Mouse (Mus musculus): ENCODE data around the gene Slc4a11. TPM values are rescaled to one million over a fixed set of nuclear protein-coding genes. Genes with fewer than 3 reads are reported as not detected.

The Slc4a11 gene
- polyA plus RNA-seq, 1 experiment from 2014 or later: 0.14 TPM

- H3K4me1 ChIP-seq (replicated peaks): peaks cover 10% of the 10 kb centered on the region; the same call in 1 of the 2 replicates
- ATAC-seq (ENCODE audit: low read depth): no peak
- no peaks in the 10 kb centered on the region for H3K27me3 ChIP-seq
- WGBS (ENCODE audit: insufficient replicate concordance): 26% methylated on average over 10 of the region's 10 CpGs
- H3K27ac ChIP-seq: peak overlapping the region; percentile 63
- no peak for DNase-seq
- H3K36me3 ChIP-seq: no peaks in the 10 kb centered on the region
- H3K4me2 ChIP-seq: no peak overlapping the region
- H3K9me3 ChIP-seq (replicated peaks): no peaks in the 10 kb centered on the region
- H3K9ac ChIP-seq: no peak overlapping the region
- no peak overlapping the region for H3K4me3 ChIP-seq (replicated peaks)
Measured at GRCm38 (mm10) chr2:130707057-130707456, 9.7 kb upstream of the Slc4a11 start.

- Histone ChIP-seq H3K4me1 (replicated peaks) (peaks cover 10% of the 10 kb centered on the region; the same call in 1 of the 2 replicates), H3K9ac (no peak overlapping the region), H3K27me3 (no peaks in the 10 kb centered on the region), H3K36me3 (no peaks in the 10 kb centered on the region), H3K4me3 (replicated peaks) (no peak overlapping the region), H3K4me2 (no peak overlapping the region), H3K27ac (peak overlapping the region; percentile 63), H3K9me3 (replicated peaks) (no peaks in the 10 kb centered on the region)
- WGBS (ENCODE audit: insufficient replicate concordance): 69% methylated on average over 4 of the region's 4 CpGs
- no peak for ATAC-seq (ENCODE audit: low read depth)
- no peak for DNase-seq
Measured at GRCm38 (mm10) chr2:130706602-130707001, 9.3 kb upstream of the Slc4a11 start.

DNA sequence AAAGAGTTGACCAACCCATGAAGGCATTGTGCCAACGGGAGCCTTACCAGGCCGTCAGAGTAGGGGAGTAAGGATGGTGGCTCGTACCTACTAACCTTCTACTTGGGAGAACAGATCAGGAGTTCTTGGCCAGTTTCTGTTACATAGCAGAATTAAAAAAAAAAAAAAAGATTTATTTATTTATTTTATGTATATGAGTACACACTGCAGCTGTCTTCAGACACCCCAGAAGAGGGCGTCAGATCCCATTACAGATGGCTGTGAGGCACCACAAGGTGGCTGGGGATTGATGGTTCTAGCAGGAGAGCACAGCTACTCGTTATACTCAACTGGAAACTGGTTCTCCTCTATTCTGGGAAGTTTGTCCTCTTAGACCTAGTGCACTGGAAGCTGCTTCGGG, 7.9 kb upstream of the Slc4a11 start:
- no peak overlapping the region for H3K9ac ChIP-seq
- DNase-seq (no peak), ATAC-seq (ENCODE audit: low read depth) (no peak)
- no peak overlapping the region for H3K4me2 ChIP-seq
- WGBS (ENCODE audit: insufficient replicate concordance): 59% methylated on average over 6 of the region's 6 CpGs
- H3K4me3 ChIP-seq (replicated peaks): no peak overlapping the region
- H3K36me3 ChIP-seq: no peaks in the 10 kb centered on the region
- H3K27me3 ChIP-seq: peaks cover 2% of the 10 kb centered on the region
- H3K27ac ChIP-seq: no peak overlapping the region
- H3K9me3 ChIP-seq (replicated peaks): no peaks in the 10 kb centered on the region
- H3K4me1 ChIP-seq (replicated peaks): peaks cover 10% of the 10 kb centered on the region; the same call in 1 of the 2 replicates

DNA sequence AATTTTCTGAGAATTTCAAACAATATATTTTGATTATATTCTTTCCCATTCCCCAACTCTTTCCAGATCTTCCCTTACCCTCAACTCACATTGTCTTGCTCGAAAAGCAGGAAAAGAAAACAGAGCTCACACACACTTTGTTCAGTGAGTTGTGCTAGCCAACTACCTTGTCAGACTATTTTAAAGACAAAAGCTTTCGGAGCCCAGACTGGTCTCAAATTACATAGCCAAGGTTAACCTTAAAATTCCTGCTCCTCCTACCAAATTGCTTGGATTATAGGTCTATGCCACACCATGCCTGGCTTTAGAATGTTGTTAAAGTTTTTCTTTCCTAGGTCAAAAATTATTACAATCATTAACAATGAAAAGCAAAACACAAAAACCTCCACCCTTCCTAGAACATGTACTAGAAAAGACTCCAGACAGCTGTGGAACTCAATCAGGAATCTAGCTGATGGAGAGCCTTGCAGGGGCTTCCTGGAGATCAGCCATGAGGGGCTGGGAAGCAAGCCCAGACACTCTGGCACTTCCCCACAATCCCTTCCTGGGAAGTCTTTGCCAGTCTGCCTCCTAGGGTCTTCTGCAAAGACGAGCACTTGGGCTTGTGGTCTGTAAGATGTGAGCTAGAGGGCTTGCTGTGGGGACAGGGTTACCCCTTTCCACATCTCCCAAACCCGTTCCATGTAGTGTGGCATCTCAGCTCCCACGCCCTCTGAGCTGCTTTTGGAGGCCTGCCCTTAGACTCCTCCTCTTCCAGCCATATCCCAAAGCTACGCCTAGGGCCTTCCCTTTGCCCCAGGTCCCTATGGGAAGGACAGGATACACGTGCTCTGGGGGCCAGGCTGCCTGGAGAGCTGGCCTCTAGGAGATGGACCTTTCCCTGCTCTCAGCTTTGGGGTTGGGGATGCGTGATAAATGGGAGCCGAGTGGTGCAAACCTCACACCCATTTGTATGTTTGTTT, 7.0 kb upstream of the Slc4a11 start:
- peaks cover 10% of the 10 kb centered on the region for H3K27me3 ChIP-seq
- WGBS (ENCODE audit: insufficient replicate concordance): 57% methylated on average over 9 of the region's 9 CpGs
- no peak for ATAC-seq (ENCODE audit: low read depth)

GRCm38 (mm10) chr2:130697821-130698266, 525 bp upstream of the Slc4a11 start:
- Histone ChIP-seq H3K36me3 (no peaks in the 10 kb centered on the region), H3K4me2 (peak overlapping the region; percentile 86), H3K9ac (no peak overlapping the region), H3K4me1 (replicated peaks) (peaks cover 16% of the 10 kb centered on the region), H3K4me3 (replicated peaks) (peak overlapping the region; percentile 61), H3K27ac (no peak overlapping the region), H3K9me3 (replicated peaks) (no peaks in the 10 kb centered on the region), H3K27me3 (peaks cover 54% of the 10 kb centered on the region)
- 17% methylated on average over 14 of the region's 14 CpGs for WGBS (ENCODE audit: insufficient replicate concordance)
- ATAC-seq (ENCODE audit: low read depth) (no peak), DNase-seq (no peak)

More for the DNA sequence above, 7.0 kb upstream of the Slc4a11 start:
- Histone ChIP-seq H3K4me1 (replicated peaks) (peaks cover 10% of the 10 kb centered on the region; the same call in 1 of the 2 replicates), H3K36me3 (no peaks in the 10 kb centered on the region), H3K4me3 (replicated peaks) (no peak overlapping the region), H3K27ac (no peak overlapping the region), H3K9ac (no peak overlapping the region), H3K4me2 (no peak overlapping the region), H3K9me3 (replicated peaks) (no peaks in the 10 kb centered on the region)
- DNase-seq: no peak

DNA sequence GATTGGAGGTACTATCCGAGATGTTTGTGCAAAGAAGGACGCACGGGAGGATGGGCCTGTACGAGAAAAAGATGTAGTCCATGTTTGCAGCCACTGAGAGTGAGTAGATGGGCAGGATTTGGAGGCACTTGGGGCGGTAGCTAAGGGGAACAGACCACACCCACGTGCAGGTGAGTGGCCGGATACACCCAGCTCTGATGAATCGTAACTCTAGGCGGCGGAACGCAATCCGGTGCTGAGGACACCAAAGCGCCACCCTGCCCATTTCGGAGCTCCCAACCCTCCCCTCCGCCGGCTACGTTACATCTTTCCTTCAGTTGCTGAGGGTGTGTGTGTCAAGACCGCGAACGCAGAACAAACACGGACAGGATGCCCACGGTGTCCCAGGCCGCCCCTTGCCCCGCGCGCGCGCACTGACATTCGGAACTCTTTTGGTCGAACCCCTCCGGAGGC, 593 bp downstream of the Slc4a11 start:
- DNase-seq: no peak
- WGBS (ENCODE audit: insufficient replicate concordance): 2% methylated on average over 31 of the region's 31 CpGs
- peaks cover 54% of the 10 kb centered on the region for H3K27me3 ChIP-seq
- H3K4me2 ChIP-seq: peak overlapping the region; percentile 86
- no peaks in the 10 kb centered on the region for H3K36me3 ChIP-seq
- H3K4me1 ChIP-seq (replicated peaks): peaks cover 16% of the 10 kb centered on the region
- H3K9ac ChIP-seq: peak overlapping the region; percentile 26; the same call in 1 of the 2 replicates
- H3K9me3 ChIP-seq (replicated peaks): no peaks in the 10 kb centered on the region
- H3K27ac ChIP-seq: no peak overlapping the region
- H3K4me3 ChIP-seq (replicated peaks): peak overlapping the region; percentile 61
- ATAC-seq (ENCODE audit: low read depth): no peak

DNA sequence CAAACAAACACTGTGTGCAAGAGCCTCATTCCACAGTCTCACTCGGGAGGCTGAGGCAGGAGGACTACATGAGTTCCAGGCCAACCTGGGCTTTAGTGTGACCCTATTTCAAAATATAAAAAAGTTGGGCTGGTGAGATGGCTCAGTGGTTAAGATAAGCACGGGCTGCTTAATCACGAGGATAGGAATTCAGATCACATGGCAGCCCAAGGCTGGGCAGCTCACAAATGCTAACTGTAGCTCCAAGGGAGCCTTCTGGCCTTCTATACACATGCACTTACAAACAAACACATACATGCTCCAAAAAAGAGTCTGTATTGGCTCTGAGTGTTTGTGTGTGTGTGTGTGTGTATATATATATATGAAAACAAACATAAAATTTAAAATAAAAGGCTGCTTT, 3.8 kb downstream of the Slc4a11 start:
- Histone ChIP-seq H3K27me3 (peaks cover 40% of the 10 kb centered on the region), H3K4me2 (no peak overlapping the region), H3K4me1 (replicated peaks) (peaks cover 16% of the 10 kb centered on the region), H3K9ac (no peak overlapping the region), H3K36me3 (no peaks in the 10 kb centered on the region), H3K27ac (no peak overlapping the region), H3K9me3 (replicated peaks) (no peaks in the 10 kb centered on the region), H3K4me3 (replicated peaks) (no peak overlapping the region)
- DNase-seq (no peak), ATAC-seq (ENCODE audit: low read depth) (no peak)
- WGBS (ENCODE audit: insufficient replicate concordance): 34% methylated on average over 3 of the region's 3 CpGs

DNA sequence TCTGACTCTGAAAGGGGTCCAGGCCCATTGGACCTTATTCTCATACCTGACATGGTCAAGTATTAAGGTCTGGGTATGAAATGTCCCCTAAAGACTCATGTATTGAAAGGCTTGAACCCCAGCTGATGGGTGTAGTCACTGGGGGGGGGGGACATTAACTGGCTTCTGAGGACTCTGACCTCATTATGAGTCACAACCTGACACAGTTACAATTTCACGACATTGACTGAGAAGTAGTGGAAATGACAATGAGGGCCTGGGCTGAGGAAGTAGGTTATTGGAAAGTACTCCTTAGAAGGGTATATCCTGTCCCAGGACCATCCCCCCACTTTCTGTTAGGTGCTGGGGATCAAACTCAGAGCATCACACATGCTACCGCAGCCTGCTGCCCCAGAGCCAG, 8.3 kb downstream of the Slc4a11 start:
- no peak overlapping the region for H3K27ac ChIP-seq
- no peak overlapping the region for H3K4me3 ChIP-seq (replicated peaks)
- no peak for ATAC-seq (ENCODE audit: low read depth)
- peaks cover 11% of the 10 kb centered on the region; the same call in 1 of the 2 replicates for H3K36me3 ChIP-seq
- no peak overlapping the region for H3K4me2 ChIP-seq
- WGBS (ENCODE audit: insufficient replicate concordance): 42% methylated on average over 2 of the region's 2 CpGs
- no peak overlapping the region for H3K9ac ChIP-seq
- no peaks in the 10 kb centered on the region for H3K9me3 ChIP-seq (replicated peaks)
- no peak for DNase-seq
- H3K27me3 ChIP-seq: 0 out of 2 replicates have a peak, but pooled peaks cover 3% of the 10 kb centered on the region
- H3K4me1 ChIP-seq (replicated peaks): no peaks in the 10 kb centered on the region

GRCm38 (mm10) chr2:130685426-130685825, 11.9 kb downstream of the Slc4a11 start:
- Histone ChIP-seq H3K36me3 (peaks cover 44% of the 10 kb centered on the region), H3K4me3 (replicated peaks) (no peak overlapping the region), H3K9ac (no peak overlapping the region), H3K9me3 (replicated peaks) (no peaks in the 10 kb centered on the region), H3K27me3 (0 out of 2 replicates have a peak, but pooled peaks cover 3% of the 10 kb centered on the region), H3K4me1 (replicated peaks) (no peaks in the 10 kb centered on the region), H3K27ac (no peak overlapping the region), H3K4me2 (no peak overlapping the region)
- WGBS (ENCODE audit: insufficient replicate concordance): 79% methylated on average over 9 of the region's 9 CpGs
- DNase-seq: no peak
- no peak for ATAC-seq (ENCODE audit: low read depth)

DNA sequence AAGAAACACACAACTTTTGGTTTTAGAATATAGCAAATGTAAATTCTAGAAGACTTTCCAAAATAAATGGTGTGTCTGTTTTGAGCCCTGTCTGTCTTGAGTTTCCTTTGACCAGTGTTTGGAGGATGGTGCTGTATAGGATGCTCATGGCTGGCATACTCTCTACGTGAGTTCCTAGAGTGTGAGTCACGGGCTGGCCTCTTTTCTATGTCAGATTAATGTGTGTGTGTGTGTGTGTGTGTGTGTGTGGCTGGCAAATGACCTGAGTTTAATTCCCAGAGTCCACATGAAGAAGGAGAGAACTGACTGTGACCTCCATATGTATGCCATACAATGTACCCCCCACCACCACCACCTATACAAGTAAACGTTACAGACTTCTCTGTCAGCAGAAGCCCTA, 15.8 kb downstream of the Slc4a11 start:
- 76% methylated on average over 3 of the region's 3 CpGs for WGBS (ENCODE audit: insufficient replicate concordance)
- no peak overlapping the region for H3K4me3 ChIP-seq (replicated peaks)
- no peaks in the 10 kb centered on the region for H3K27me3 ChIP-seq
- peaks cover 83% of the 10 kb centered on the region for H3K36me3 ChIP-seq
- no peak overlapping the region for H3K27ac ChIP-seq
- ATAC-seq (ENCODE audit: low read depth) (no peak), DNase-seq (no peak)
- H3K9ac ChIP-seq: no peak overlapping the region
- no peak overlapping the region for H3K4me2 ChIP-seq
- no peaks in the 10 kb centered on the region for H3K9me3 ChIP-seq (replicated peaks)
- no peaks in the 10 kb centered on the region for H3K4me1 ChIP-seq (replicated peaks)

DNA sequence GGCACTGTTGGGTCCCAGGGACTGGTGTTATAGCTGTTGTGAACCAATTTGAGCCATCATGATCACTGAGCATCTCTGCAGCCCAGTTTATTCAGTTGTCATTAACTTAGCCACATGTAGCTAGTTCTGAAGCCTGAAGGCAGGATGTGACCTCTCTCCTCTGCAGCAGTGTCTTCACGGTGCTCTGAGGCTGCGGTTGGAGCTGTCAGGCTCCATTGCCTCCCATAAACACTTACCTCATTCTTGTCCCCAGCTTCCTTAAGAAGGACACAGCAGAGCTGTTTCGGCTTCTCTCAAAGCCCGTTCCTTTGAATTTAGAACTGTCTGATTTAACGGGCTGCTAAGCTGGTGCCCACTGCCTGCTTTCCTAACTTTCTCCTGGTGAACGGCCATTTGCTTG, 17.4 kb downstream of the Slc4a11 start:
- DNase-seq (no peak), ATAC-seq (ENCODE audit: low read depth) (no peak)
- no peak overlapping the region for H3K4me3 ChIP-seq (replicated peaks)
- peaks cover 97% of the 10 kb centered on the region for H3K36me3 ChIP-seq
- 85% methylated on average over 6 of the region's 6 CpGs for WGBS (ENCODE audit: insufficient replicate concordance)
- H3K9ac ChIP-seq: no peak overlapping the region
- no peaks in the 10 kb centered on the region for H3K27me3 ChIP-seq
- H3K27ac ChIP-seq: no peak overlapping the region
- no peaks in the 10 kb centered on the region for H3K4me1 ChIP-seq (replicated peaks)
- no peaks in the 10 kb centered on the region for H3K9me3 ChIP-seq (replicated peaks)
- H3K4me2 ChIP-seq: no peak overlapping the region
